Mouse (Mus musculus) embryonic facial prominence, embryonic 12.5 days (tissue): Measurements from ENCODE around the gene Txn1. TPM values are rescaled to one million over a fixed set of nuclear protein-coding genes. Genes with fewer than 3 reads are reported as not detected.

ENCODE experiments used
- ATAC-seq: fragments of 200-750 bp; cut with Nextera tagmentation; 2 replicates; pipeline ENCODE4 v1.8.0; 2017; ENCODE audit not compliant: insufficient number of reproducible peaks, insufficient read depth, low FRiP score, low TSS enrichment
- H3K27ac ChIP-seq: fragments of 300-500 bp; sonication (generic); 2 replicates; pipeline ENCODE4 v1.5.1; 2016; ENCODE audit warnings: mild to moderate bottlenecking
- H3K27me3 ChIP-seq: fragments of 300-500 bp; sonication (generic); 2 replicates; pipeline ENCODE4 v1.6.1; 2016; ENCODE audit warnings: mild to moderate bottlenecking, moderate library complexity
- H3K36me3 ChIP-seq: fragments of 300-500 bp; sonication (generic); 2 replicates; pipeline ENCODE4 v1.6.1; 2016; ENCODE audit warnings: mild to moderate bottlenecking
- H3K4me1 ChIP-seq: fragments of 300-500 bp; sonication (generic); 2 replicates; pipeline ENCODE4 v1.6.1; 2016
- H3K4me2 ChIP-seq: fragments of 300-500 bp; sonication (generic); replicated peaks from 2 replicates; pipeline ENCODE4 v1.6.1; 2016; ENCODE audit warnings: mild to moderate bottlenecking, moderate library complexity
- H3K4me3 ChIP-seq: fragments of 300-500 bp; sonication (generic); 2 replicates; pipeline ENCODE4 v1.5.1; 2016; ENCODE audit warnings: mild to moderate bottlenecking
- H3K9ac ChIP-seq: fragments of 300-500 bp; sonication (generic); 2 replicates; pipeline ENCODE4 v1.6.1; 2016; ENCODE audit warnings: mild to moderate bottlenecking, moderate library complexity
- H3K9me3 ChIP-seq: fragments of 300-500 bp; sonication (generic); 2 replicates; pipeline ENCODE4 v1.6.1; 2016; ENCODE audit warnings: mild to moderate bottlenecking, moderate library complexity
- WGBS: fragments of 180-500 bp; shearing (Covaris S2); methylation state at CpG from one replicate; pipeline ENCODE4 v1.1.7; 2016; 5-methylcytosine and 5-hydroxymethylcytosine counted together
- polyA plus RNA-seq: library from polyadenylated mRNA; unstranded; fragments of >200 nt; fragmentation: Nextera tagmentation; extraction: Ambion mirVana; gene quantifications from 2 replicates; pipeline ENCODE4 v1.2.1, GENCODE M21; 2016

Txn1 gene
- polyA plus RNA-seq, 1 experiment from 2014 or later: 378 TPM

DNA sequence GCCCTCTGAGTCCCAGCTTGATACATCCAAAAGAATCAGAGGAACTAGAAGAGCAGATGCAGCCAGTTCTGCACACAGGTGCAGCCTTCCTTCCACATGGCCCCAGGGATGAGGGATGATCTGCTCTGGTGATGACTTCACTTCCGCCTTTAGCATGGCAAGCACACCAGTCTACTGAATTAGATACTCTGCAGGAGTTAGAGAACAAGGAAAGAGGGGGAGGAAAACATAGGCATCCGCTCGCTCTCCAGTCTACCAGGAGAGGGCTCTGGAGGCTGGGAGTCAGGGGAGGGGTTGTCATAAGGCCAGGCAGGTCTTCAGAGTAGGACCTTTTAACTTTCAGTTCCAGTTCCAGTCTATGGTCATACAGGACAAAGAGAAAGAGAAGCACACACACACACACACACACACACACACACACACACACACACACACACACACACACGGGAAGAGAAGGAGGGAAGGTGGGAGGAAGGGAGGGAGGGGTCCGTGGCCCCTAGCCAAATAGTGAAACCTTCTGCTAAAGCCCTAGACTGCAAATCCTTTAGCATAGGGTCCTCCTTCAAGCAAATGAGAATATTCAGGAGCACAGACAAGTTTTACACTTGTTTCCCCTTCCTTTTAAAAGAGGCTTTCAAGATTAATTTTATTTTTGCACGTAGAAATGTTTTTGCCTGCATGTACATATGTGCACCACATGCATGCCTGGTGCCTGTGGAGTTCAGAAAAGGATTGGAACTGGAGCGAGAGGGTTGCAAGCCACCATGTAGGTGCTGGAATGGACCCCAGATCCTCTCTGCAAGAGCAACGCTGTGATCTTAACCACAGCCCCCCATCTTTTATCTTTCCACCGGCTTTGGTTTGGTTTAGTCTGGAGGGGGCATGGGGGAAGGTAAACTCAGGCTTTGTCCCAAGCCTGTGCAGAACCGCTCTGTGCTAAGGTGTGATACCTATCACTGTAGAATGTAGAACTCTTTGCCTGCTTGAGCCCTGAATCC lies 41.7 kb downstream of the Txn1 start:
- H3K27ac ChIP-seq: no peak overlapping the region
- no peaks in the 10 kb centered on the region for H3K36me3 ChIP-seq
- no peak overlapping the region for H3K9ac ChIP-seq
- H3K4me1 ChIP-seq: peaks cover 12% of the 10 kb centered on the region; the same call in 1 of the 2 replicates
- no peak overlapping the region for H3K4me2 ChIP-seq
- no peaks in the 10 kb centered on the region for H3K9me3 ChIP-seq
- no peak for ATAC-seq
- H3K27me3 ChIP-seq: no peaks in the 10 kb centered on the region
- WGBS: 72% methylated on average over 9 of the region's 10 CpGs
- H3K4me3 ChIP-seq: no peak overlapping the region

DNA sequence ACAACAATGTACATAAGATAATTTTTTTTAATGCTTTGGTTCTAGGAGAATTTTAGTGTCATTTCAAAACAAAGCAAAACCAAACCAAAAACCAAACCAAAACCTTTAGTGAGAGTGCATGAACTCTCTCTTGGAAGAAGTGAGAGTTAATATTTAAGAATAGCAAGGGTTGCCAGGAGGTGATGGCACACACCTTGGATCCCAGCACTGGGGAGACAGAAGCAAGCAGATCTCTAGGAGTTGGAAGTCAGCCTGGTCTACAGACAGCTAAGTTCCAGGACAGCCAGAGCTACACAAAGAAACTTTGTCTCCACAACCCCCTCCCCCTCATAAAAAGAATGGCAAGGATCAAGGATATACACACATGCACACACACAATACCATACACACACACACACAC lies 43.2 kb downstream of the Txn1 start:
- Histone ChIP-seq H3K27ac (no peak overlapping the region), H3K9me3 (no peaks in the 10 kb centered on the region), H3K4me1 (peaks cover 11% of the 10 kb centered on the region; the same call in 1 of the 2 replicates), H3K4me2 (no peak overlapping the region), H3K9ac (no peak overlapping the region), H3K36me3 (no peaks in the 10 kb centered on the region), H3K27me3 (no peaks in the 10 kb centered on the region), H3K4me3 (no peak overlapping the region)
- no peak for ATAC-seq

DNA sequence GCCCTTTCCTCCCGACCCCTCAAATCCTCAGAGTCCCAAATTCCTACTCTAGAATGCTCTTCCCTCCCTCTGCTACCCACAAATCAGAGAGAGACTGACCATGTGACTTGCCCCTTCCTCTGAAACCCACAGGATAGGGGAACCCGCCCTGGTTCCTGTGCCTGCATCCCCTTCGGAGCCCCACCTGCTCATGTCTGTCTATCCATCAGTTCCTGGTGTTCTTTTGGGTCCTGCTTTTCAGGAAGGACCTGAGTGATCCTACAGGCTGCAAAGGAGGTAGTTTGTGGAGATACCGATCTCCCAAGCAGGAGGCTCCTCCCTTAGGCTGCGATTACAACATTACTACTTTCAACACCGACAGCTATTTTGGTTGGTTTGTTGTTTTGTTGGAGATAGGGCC lies 47.4 kb downstream of the Txn1 start:
- H3K9me3 ChIP-seq: no peaks in the 10 kb centered on the region
- H3K4me3 ChIP-seq: no peak overlapping the region
- no peak overlapping the region for H3K9ac ChIP-seq
- no peak overlapping the region for H3K4me2 ChIP-seq
- H3K27me3 ChIP-seq: no peaks in the 10 kb centered on the region
- 76% methylated on average over 6 of the region's 6 CpGs for WGBS
- H3K4me1 ChIP-seq: no peaks in the 10 kb centered on the region; the same call in none of the 2 replicates
- H3K36me3 ChIP-seq: no peaks in the 10 kb centered on the region
- no peak overlapping the region for H3K27ac ChIP-seq
- no peak for ATAC-seq

DNA sequence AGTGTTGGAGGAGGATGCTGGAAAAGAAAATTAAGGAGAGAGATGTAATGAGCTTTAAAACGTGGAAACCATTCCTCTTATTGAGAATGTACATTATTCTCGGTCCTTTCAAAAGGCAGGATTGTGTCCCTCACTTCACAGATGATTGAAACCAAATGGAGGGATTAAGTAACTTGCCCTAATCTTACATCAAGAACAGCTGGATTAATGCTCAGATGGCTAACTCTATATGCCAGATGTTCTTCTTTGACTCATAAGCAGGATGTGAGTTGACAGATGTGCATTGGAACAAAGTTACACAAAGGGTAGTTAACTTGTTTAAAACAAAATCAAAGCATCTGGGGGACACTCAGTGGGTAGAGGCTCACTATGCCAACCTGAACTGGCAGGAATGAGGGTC lies 49.5 kb downstream of the Txn1 start:
- WGBS: 15% methylated on average over 2 of the region's 2 CpGs
- no peak for ATAC-seq
- Histone ChIP-seq H3K4me1 (no peaks in the 10 kb centered on the region; the same call in none of the 2 replicates), H3K27ac (no peak overlapping the region), H3K4me2 (no peak overlapping the region), H3K36me3 (no peaks in the 10 kb centered on the region), H3K9ac (no peak overlapping the region), H3K9me3 (no peaks in the 10 kb centered on the region), H3K27me3 (no peaks in the 10 kb centered on the region), H3K4me3 (no peak overlapping the region)

DNA sequence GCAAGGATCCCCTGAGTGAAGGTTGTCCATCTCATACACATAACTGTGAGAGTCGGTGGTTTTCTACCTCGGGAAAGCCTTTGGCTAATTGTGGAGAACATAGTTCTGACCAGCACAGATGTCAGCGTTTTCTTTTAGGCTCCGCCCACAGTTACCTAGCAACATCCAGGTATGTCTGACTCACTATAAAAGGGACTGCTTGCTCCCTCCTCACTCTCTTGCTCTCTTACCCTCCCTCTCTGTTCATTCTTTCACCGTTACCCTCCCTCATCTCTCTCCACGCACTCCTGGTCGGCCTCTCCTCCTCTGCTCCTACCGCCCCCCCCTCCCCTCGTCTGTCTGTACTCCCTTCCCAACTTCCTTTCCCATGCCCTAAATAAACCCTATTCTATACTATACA lies 51.6 kb downstream of the Txn1 start:
- no peaks in the 10 kb centered on the region for H3K9me3 ChIP-seq
- WGBS: 30% methylated on average over 9 of the region's 9 CpGs
- H3K9ac ChIP-seq: no peak overlapping the region
- H3K27ac ChIP-seq: no peak overlapping the region
- no peaks in the 10 kb centered on the region for H3K27me3 ChIP-seq
- H3K4me1 ChIP-seq: no peaks in the 10 kb centered on the region; the same call in none of the 2 replicates
- no peaks in the 10 kb centered on the region for H3K36me3 ChIP-seq
- H3K4me2 ChIP-seq: peak overlapping the region; percentile 15; the same call in 1 of the 2 replicates
- no peak overlapping the region for H3K4me3 ChIP-seq
- no peak for ATAC-seq

DNA sequence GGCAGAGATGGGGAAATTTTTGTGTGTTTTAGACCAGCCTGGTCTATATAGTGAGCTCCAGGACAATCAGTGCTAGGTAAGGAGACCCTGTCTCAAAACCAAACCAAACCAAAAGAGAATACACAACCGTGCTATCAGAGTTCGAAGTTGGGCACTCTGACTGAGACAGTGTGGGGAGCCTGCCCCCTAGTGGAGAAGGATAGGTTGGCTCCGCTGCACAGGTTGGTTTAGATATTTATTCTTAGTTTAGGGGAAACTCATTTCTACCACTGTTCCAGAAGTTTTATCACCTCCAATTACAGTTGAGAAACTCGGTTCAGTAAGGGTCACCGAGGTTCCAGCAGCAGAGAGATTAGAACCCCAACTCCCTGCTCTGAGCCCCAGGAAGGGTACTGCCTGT lies 52.0 kb downstream of the Txn1 start:
- Histone ChIP-seq H3K27ac (no peak overlapping the region), H3K4me2 (peak overlapping the region; percentile 15; the same call in 1 of the 2 replicates), H3K4me3 (no peak overlapping the region), H3K9me3 (no peaks in the 10 kb centered on the region), H3K4me1 (no peaks in the 10 kb centered on the region; the same call in none of the 2 replicates), H3K9ac (no peak overlapping the region), H3K36me3 (no peaks in the 10 kb centered on the region), H3K27me3 (no peaks in the 10 kb centered on the region)
- no peak for ATAC-seq
- 12% methylated on average over 5 of the region's 5 CpGs for WGBS

DNA sequence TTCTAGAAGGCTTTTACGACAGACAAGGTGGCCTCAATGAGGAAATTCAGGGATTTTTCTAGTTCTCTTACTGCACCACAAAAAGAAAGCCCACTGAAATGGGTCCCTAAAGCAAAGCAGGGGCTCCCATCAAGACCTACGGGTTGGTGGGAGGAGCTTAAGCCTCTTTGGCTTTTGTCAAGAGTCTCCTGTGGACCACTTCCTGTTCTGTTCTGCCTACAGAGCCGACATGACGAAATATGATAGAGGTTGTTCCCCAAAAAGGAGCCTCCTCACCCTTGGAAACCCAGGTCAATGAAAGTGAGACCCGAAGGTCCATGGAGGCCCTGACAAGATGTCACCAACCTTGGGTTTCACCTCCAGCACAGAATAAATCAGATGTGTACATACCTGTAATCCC lies 53.6 kb downstream of the Txn1 start:
- H3K9me3 ChIP-seq: no peaks in the 10 kb centered on the region
- H3K4me2 ChIP-seq: no peak overlapping the region
- no peak for ATAC-seq
- H3K9ac ChIP-seq: no peak overlapping the region
- H3K4me3 ChIP-seq: no peak overlapping the region
- H3K27me3 ChIP-seq: no peaks in the 10 kb centered on the region
- 78% methylated on average over 5 of the region's 5 CpGs for WGBS
- no peaks in the 10 kb centered on the region; the same call in none of the 2 replicates for H3K4me1 ChIP-seq
- H3K27ac ChIP-seq: no peak overlapping the region
- no peaks in the 10 kb centered on the region for H3K36me3 ChIP-seq

DNA sequence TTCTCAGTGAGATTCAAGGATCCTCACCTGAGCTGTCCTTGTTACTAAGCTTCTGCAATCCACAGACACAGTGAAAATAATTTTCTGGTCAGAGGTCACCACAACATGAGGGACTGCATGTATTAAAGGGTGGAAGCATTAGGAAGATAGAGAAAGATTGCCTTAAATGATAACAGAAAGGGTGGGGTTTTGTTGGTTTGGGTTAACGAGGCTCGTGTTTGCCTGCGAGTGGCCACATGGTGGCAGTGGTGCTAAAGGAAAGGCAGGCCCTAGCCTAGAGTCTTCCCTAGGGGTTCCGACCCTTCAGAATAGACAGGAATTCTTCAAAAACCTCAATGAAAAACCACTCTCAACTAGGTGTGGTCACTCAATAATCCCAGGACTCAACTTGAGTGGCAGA lies 55.0 kb downstream of the Txn1 start:
- Histone ChIP-seq H3K36me3 (no peaks in the 10 kb centered on the region), H3K4me2 (no peak overlapping the region), H3K27ac (no peak overlapping the region), H3K4me3 (no peak overlapping the region), H3K9ac (no peak overlapping the region), H3K9me3 (no peaks in the 10 kb centered on the region), H3K27me3 (no peaks in the 10 kb centered on the region), H3K4me1 (peaks cover 2% of the 10 kb centered on the region)
- WGBS: 9% methylated on average over 4 of the region's 4 CpGs
- ATAC-seq: no peak

DNA sequence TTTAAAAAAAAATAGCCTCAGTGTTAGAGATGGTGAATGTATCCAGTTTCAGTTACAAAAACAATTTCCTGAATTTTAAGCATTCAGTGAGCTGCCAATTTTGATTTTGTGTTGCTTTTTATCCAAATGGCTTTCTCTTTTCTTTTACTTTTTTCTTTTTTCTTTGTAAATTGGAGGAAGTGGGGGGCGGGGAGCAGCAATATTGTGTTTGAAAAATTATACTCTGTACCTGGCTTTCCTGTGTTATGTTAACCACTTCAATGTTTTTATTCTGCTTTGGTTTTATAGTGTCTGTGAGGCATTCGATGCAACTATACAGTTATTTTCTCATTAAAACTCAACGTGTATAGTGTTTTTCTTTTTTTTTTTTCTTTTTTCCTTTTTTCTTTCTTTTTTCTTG lies 59.6 kb downstream of the Txn1 start:
- WGBS: 67% methylated on average over 3 of the region's 3 CpGs
- Histone ChIP-seq H3K9me3 (no peaks in the 10 kb centered on the region), H3K27ac (no peak overlapping the region), H3K36me3 (no peaks in the 10 kb centered on the region), H3K4me1 (peaks cover 23% of the 10 kb centered on the region), H3K27me3 (no peaks in the 10 kb centered on the region), H3K4me3 (no peak overlapping the region), H3K9ac (no peak overlapping the region), H3K4me2 (no peak overlapping the region)
- no peak for ATAC-seq

DNA sequence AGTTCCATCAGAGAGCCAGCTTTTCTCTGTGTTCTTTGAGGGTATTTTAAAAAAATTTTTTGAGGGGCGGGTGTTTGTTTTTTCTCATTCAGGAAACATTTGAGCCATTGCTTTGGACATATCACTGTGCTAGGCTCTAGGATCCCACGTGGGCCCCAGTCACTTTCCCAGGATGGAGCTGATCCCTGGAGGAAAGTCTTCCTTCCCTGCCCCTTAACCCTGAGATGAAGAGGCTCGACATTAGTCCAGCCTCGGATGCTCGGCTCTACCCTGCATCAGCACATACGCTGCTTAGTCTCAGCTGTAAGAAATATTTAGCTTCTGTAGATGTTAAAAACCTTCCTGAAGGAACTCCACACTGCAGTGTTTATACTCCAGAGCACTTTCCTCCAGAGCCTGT lies 60.3 kb downstream of the Txn1 start:
- Histone ChIP-seq H3K36me3 (no peaks in the 10 kb centered on the region), H3K9me3 (no peaks in the 10 kb centered on the region), H3K4me1 (peaks cover 24% of the 10 kb centered on the region), H3K27ac (peak overlapping the region; percentile 50; the same call in 1 of the 2 replicates), H3K4me2 (no peak overlapping the region), H3K27me3 (no peaks in the 10 kb centered on the region), H3K9ac (no peak overlapping the region), H3K4me3 (no peak overlapping the region)
- 51% methylated on average over 6 of the region's 6 CpGs for WGBS
- ATAC-seq: no peak

DNA sequence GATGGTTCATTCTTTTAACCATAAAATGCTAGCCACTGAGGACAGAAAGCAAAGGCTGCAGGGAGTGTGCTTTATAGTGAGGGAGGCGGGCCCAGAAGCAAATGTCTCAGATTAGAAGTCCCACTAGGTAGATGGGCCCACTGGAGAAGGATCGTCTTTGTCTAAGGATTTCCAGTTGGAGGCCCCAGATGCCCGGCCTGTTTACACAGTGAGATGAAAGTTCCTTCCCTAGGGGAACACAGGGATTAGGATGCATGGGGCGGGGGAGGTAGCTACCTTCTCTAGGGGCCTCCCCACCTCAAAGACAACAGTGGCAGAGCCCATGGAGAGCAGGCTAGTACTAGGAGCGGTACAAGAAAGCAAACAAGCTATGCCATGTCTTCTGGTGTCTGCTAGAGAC lies 61.1 kb downstream of the Txn1 start:
- Histone ChIP-seq H3K27ac (peak overlapping the region; percentile 50; the same call in 1 of the 2 replicates), H3K4me2 (no peak overlapping the region), H3K27me3 (no peaks in the 10 kb centered on the region), H3K36me3 (no peaks in the 10 kb centered on the region), H3K9ac (no peak overlapping the region), H3K4me3 (no peak overlapping the region), H3K4me1 (peaks cover 24% of the 10 kb centered on the region), H3K9me3 (no peaks in the 10 kb centered on the region)
- WGBS: 34% methylated on average over 5 of the region's 5 CpGs
- no peak for ATAC-seq
